Mouse (Mus musculus) C2C12 (cell line): Measurements from ENCODE around the gene Vmn1r195. TPM values are rescaled to one million over a fixed set of nuclear protein-coding genes. Genes with fewer than 3 reads are reported as not detected.
"Not testable (repeated sequence)": the region's sequence is repeated elsewhere in the genome, so short reads cannot be mapped to it uniquely, and the experiment has no call there.

ENCODE experiments used
- H3K27me3 ChIP-seq: one replicate; pipeline ENCODE4 v1.6.1; 2011; ENCODE audit not compliant: control insufficient read depth, insufficient read depth, insufficient read length
- H3K36me3 ChIP-seq: one replicate; pipeline ENCODE4 v1.6.1; 2011; ENCODE audit not compliant: control insufficient read depth, insufficient read depth
- H3K4me3 ChIP-seq: one replicate; pipeline ENCODE4 v1.5.1; 2011; ENCODE audit warnings: mild to moderate bottlenecking, control low read depth; ENCODE audit not compliant: poor library complexity, insufficient read depth, severe bottlenecking
- H3K79me2 ChIP-seq: one replicate; pipeline ENCODE4 v1.6.1; 2011; ENCODE audit not compliant: control insufficient read depth, insufficient read depth
- H3K79me3 ChIP-seq: one replicate; pipeline ENCODE4 v1.6.1; 2011; ENCODE audit warnings: low read depth, control low read depth
- H3ac ChIP-seq: one replicate; pipeline ENCODE3; 2011; ENCODE audit warnings: low read depth; ENCODE audit not compliant: control insufficient read depth, insufficient read length
- CEBPB ChIP-seq: IDR thresholded peaks from one replicate; pipeline ENCODE4 v1.6.1; 2011; ENCODE audit warnings: low read depth, mild to moderate bottlenecking, control low read depth, moderate library complexity
- CTCF ChIP-seq: IDR thresholded peaks from one replicate; pipeline ENCODE4 v1.5.1; 2011; ENCODE audit not compliant: control insufficient read depth, insufficient read depth, insufficient read length
- FOSL1 ChIP-seq: IDR thresholded peaks from one replicate; pipeline ENCODE4 v1.8.0; 2011; ENCODE audit warnings: mild to moderate bottlenecking, low read length; ENCODE audit not compliant: poor library complexity, insufficient read depth, severe bottlenecking
- MAX ChIP-seq: IDR thresholded peaks from one replicate; pipeline ENCODE4 v1.6.1; 2011; ENCODE audit warnings: mild to moderate bottlenecking, control low read depth
- MYOD1 ChIP-seq: IDR thresholded peaks from one replicate; pipeline ENCODE4 v1.6.1; 2011; ENCODE audit warnings: low read depth; ENCODE audit not compliant: control insufficient read depth, insufficient read length
- MYOG ChIP-seq: IDR thresholded peaks from one replicate; pipeline ENCODE4 v1.6.1; 2011; ENCODE audit not compliant: control insufficient read depth, insufficient read length; ENCODE audit errors: extremely low read depth
- USF1 ChIP-seq: IDR thresholded peaks from one replicate; pipeline ENCODE4 v1.6.1; 2011; ENCODE audit warnings: low read depth, mild to moderate bottlenecking, control low read depth, moderate library complexity
- long read RNA-seq, 2 experiments: library from polyadenylated mRNA; unstranded; transcript quantifications; one replicate each; pipeline ENCODE4 v2.0.0; 2019 to 2020
- polyA plus RNA-seq: library from polyadenylated mRNA; unstranded; fragments of >200 nt; fragmentation: generic; extraction: Trizol; gene quantifications from one replicate; pipeline ENCODE4 v1.2.1, GENCODE M21; 2012; ENCODE audit warnings: missing spikeins

The Vmn1r195 gene
- not detected for polyA plus RNA-seq
- long read RNA-seq, experiment 1 = 0 reads
- long read RNA-seq, experiment 2 = 0 reads

GRCm38 (mm10) chr13:22270222-22270621 lies at the start of gene Vmn1r195:
Gene Vmn1r195, plus strand, starts transcription at chr13:22270522.
- not testable (repeated sequence) for H3K79me3 ChIP-seq

GRCm38 (mm10) chr13:22223060-22223459 lies 47.3 kb upstream of the Vmn1r195 start, which contains the start of gene Vmn1r193:
Gene Vmn1r193, minus strand, starts transcription at chr13:22223160.
- H3K27me3 ChIP-seq, H3K79me2 ChIP-seq, H3K79me3 ChIP-seq, H3K36me3 ChIP-seq, H3K4me3 ChIP-seq, H3ac ChIP-seq: not testable (repeated sequence)

More at GRCm38 (mm10) chr13:22270222-22270621, at the start of gene Vmn1r195:
- not testable (repeated sequence) for H3K4me3 ChIP-seq, H3K36me3 ChIP-seq, H3ac ChIP-seq, H3K79me2 ChIP-seq, H3K27me3 ChIP-seq

GRCm38 (mm10) chr13:22243915-22244314 lies 26.4 kb upstream of the Vmn1r195 start, which contains the start of gene Vmn1r194:
Gene Vmn1r194, plus strand, starts transcription at chr13:22244215.
- Histone ChIP-seq H3K36me3 (no peaks in the 10 kb centered on the region), H3K4me3 (no peak within 1 kb of the TSS), H3K79me2 (no peaks in the 10 kb centered on the region), H3ac (no peak within 1 kb of the TSS), H3K27me3 (no peaks in the 10 kb centered on the region), H3K79me3 (no peaks in the 10 kb centered on the region)
- TF ChIP-seq MAX = no peak
- no peak for TF ChIP-seq CTCF
- TF ChIP-seq USF1 = no peak
- no peak for TF ChIP-seq FOSL1
- TF ChIP-seq CEBPB = no peak

GRCm38 (mm10) chr13:22271721-22272120 lies 1.4 kb downstream of the Vmn1r195 start:
- H3K36me3 ChIP-seq = no peaks in the 10 kb centered on the region
- no peaks in the 10 kb centered on the region for H3K79me3 ChIP-seq
- H3K27me3 ChIP-seq = no peaks in the 10 kb centered on the region
- no peak overlapping the region for H3K4me3 ChIP-seq
- no peak overlapping the region for H3ac ChIP-seq
- H3K79me2 ChIP-seq = no peaks in the 10 kb centered on the region
- TF ChIP-seq CEBPB = no peak
- TF ChIP-seq FOSL1 = no peak
- no peak for TF ChIP-seq MYOD1
- no peak for TF ChIP-seq CTCF
- no peak for TF ChIP-seq MYOG
- no peak for TF ChIP-seq MAX
- no peak for TF ChIP-seq USF1

GRCm38 (mm10) chr13:22284578-22284977 lies 14.3 kb downstream of the Vmn1r195 start:
- no peak for TF ChIP-seq FOSL1
- no peak for TF ChIP-seq USF1
- no peak for TF ChIP-seq CEBPB
- TF ChIP-seq CTCF = no peak
- TF ChIP-seq MYOG = no peak
- no peak for TF ChIP-seq MYOD1
- no peak for TF ChIP-seq MAX
- Histone ChIP-seq H3K4me3 (no peak overlapping the region), H3K36me3 (no peaks in the 10 kb centered on the region), H3K27me3 (no peaks in the 10 kb centered on the region), H3K79me3 (no peaks in the 10 kb centered on the region), H3ac (no peak overlapping the region), H3K79me2 (no peaks in the 10 kb centered on the region)

- H3K79me2 ChIP-seq = no peaks in the 10 kb centered on the region
- no peaks in the 10 kb centered on the region for H3K27me3 ChIP-seq
- H3K4me3 ChIP-seq = no peak within 1 kb of the TSS
- H3ac ChIP-seq = no peak within 1 kb of the TSS
- H3K79me3 ChIP-seq = no peaks in the 10 kb centered on the region
- no peak for TF ChIP-seq MYOG
- no peak for TF ChIP-seq CEBPB
- H3K36me3 ChIP-seq = no peaks in the 10 kb centered on the region
Observed at GRCm38 (mm10) chr13:22289620-22290019, 19.3 kb downstream of the Vmn1r195 start, which contains the start of gene Vmn1r196. Gene Vmn1r196, plus strand, starts transcription at chr13:22289920.

GRCm38 (mm10) chr13:22308075-22308474 lies 37.8 kb downstream of the Vmn1r195 start:
- not testable (repeated sequence) for H3K79me3 ChIP-seq, H3K36me3 ChIP-seq, H3K27me3 ChIP-seq, H3ac ChIP-seq, H3K79me2 ChIP-seq, H3K4me3 ChIP-seq
